Mouse (Mus musculus): ENCODE results near the gene Ak2.

The Ak2 gene

GRCm38 (mm10) chr4:128974677-128975076 is 17.1 kb upstream of the Ak2 start:
- no peak for DNase-seq (ENCODE audit: low spot score)

- no peak for DNase-seq (ENCODE audit: low spot score)
Observed at GRCm38 (mm10) chr4:128976577-128976976, 15.2 kb upstream of the Ak2 start.

GRCm38 (mm10) chr4:128977217-128977616 is 14.5 kb upstream of the Ak2 start:
- no peak for DNase-seq (ENCODE audit: low spot score)

- no peak for DNase-seq (ENCODE audit: low spot score)
Observed at GRCm38 (mm10) chr4:128978634-128979033, 13.1 kb upstream of the Ak2 start.

GRCm38 (mm10) chr4:128980890-128981832 is 10.6 kb upstream of the Ak2 start:
- no peak for DNase-seq (ENCODE audit: low spot score)

- no peak for DNase-seq (ENCODE audit: low spot score)
Observed at GRCm38 (mm10) chr4:128981833-128982180, 10.0 kb upstream of the Ak2 start.

- DNase-seq (ENCODE audit: low spot score) = no peak
Observed at GRCm38 (mm10) chr4:128983151-128983550, 8.6 kb upstream of the Ak2 start.

GRCm38 (mm10) chr4:128983656-128984055 is 8.1 kb upstream of the Ak2 start:
- DNase-seq (ENCODE audit: low spot score) = no peak

GRCm38 (mm10) chr4:128984600-128984999 is 7.2 kb upstream of the Ak2 start:
- no peak for DNase-seq (ENCODE audit: low spot score)

- no peak for DNase-seq (ENCODE audit: low spot score)
Observed at GRCm38 (mm10) chr4:128988911-128989310, 2.8 kb upstream of the Ak2 start.

- no peak for DNase-seq (ENCODE audit: low spot score)
Observed at GRCm38 (mm10) chr4:128989678-128990077, 2.1 kb upstream of the Ak2 start.

- no peak for DNase-seq (ENCODE audit: low spot score)
Observed at GRCm38 (mm10) chr4:128992176-128992575, 418 bp downstream of the Ak2 start.

GRCm38 (mm10) chr4:128993025-128993662 is 1.4 kb downstream of the Ak2 start:
- DNase-seq (ENCODE audit: low spot score) = peak; percentile 74

GRCm38 (mm10) chr4:128993675-128994074 is 1.9 kb downstream of the Ak2 start:
- DNase-seq (ENCODE audit: low spot score) = no peak

- DNase-seq (ENCODE audit: low spot score) = no peak
Observed at GRCm38 (mm10) chr4:128995238-128995637, 3.5 kb downstream of the Ak2 start.

GRCm38 (mm10) chr4:128997258-128997657 is 5.5 kb downstream of the Ak2 start:
- peak; percentile 36 for DNase-seq (ENCODE audit: low spot score)

- no peak for DNase-seq (ENCODE audit: low spot score)
Observed at GRCm38 (mm10) chr4:128998401-128998800, 6.6 kb downstream of the Ak2 start.

- no peak for DNase-seq (ENCODE audit: low spot score)
Observed at GRCm38 (mm10) chr4:129000786-129001185, 9.0 kb downstream of the Ak2 start.

- DNase-seq (ENCODE audit: low spot score) = no peak
Observed at GRCm38 (mm10) chr4:129003720-129004119, 12.0 kb downstream of the Ak2 start.

GRCm38 (mm10) chr4:129008006-129008519 is 16.3 kb downstream of the Ak2 start:
- DNase-seq (ENCODE audit: low spot score) = no peak

GRCm38 (mm10) chr4:129008672-129009071 is 16.9 kb downstream of the Ak2 start:
- no peak for DNase-seq (ENCODE audit: low spot score)

GRCm38 (mm10) chr4:129009521-129009920 is 17.8 kb downstream of the Ak2 start:
- no peak for DNase-seq (ENCODE audit: low spot score)

- no peak for DNase-seq (ENCODE audit: low spot score)
Observed at GRCm38 (mm10) chr4:129011604-129012121, 19.9 kb downstream of the Ak2 start.

Data from spleen, adult 12 weeks (tissue).